Mouse (Mus musculus) gastrocnemius, adult 8-10 months (tissue): ENCODE results near the gene Hbq1a. TPM values are rescaled to one million over a fixed set of nuclear protein-coding genes. Genes with fewer than 3 reads are reported as not detected.
"Not testable (repeated sequence)": the region's sequence is repeated elsewhere in the genome, so short reads cannot be mapped to it uniquely, and the experiment has no call there.

ENCODE experiments used
- DNase-seq, 2 experiments: peaks; one replicate each; pipeline ENCODE4 v3.0.0; 2022; ENCODE audit warnings: low spot score in 2 of 2
- total RNA-seq, 4 experiments: library from RNA; stranded (reverse); gene quantifications; 2 replicates each; pipeline ENCODE4 v1.2.4; 2022

Hbq1a gene
- total RNA-seq, 4 experiments from 2014 or later, result not detected

DNA sequence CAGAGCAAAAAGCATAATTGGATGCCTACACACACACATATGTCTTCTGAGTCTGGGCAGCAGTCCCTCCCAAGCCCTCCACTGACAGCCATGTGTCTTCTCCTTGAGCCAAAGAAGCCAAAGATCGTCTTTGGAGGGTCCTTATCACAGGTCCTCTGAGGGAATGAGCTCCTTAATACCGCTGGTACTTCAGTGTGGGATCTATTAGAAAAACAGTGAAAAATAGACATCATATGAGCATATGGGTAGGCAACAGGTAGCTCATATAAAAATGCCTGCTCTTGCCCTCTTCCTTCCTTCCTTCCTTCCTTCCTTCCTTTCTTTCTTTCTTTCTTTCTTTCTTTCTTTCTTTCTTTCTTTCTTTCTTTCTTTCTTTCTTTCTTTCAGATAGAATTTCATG is 15.3 kb upstream of the Hbq1a start:
- not testable (repeated sequence) for DNase-seq

DNA sequence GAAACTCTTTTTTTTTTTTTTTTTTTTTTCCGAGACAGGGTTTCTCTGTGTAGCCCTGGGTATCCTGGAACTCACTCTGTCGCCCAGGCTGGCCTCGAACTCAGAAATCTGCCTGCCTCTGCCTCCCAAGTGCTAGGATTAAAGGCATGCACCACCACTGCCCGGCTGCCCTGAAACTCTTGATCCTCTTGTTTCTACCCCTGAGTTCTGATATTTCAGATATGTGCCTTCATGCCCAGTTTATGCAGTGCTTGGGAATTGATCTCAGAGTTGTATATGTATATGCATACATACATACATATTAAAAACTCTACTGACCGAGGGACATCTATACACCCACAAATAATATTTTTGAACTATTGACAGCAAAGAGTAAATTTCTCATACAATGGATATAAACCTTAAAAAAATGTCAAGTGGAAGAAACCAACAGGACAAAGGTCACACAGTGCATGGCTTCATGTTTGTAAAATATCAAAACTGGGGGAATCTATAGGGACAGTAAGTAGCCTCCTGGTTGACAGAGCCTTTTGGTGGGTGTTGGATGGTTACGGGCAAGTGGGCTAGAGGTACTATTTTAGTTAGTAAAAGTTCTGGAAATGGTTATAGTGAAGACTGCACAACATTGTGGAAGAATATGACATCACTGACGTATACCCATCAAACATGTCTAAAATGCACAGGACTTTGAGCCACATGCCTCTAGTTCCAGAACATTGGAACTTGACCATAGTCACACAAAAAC is 14.7 kb upstream of the Hbq1a start:
- no peak for DNase-seq

DNA sequence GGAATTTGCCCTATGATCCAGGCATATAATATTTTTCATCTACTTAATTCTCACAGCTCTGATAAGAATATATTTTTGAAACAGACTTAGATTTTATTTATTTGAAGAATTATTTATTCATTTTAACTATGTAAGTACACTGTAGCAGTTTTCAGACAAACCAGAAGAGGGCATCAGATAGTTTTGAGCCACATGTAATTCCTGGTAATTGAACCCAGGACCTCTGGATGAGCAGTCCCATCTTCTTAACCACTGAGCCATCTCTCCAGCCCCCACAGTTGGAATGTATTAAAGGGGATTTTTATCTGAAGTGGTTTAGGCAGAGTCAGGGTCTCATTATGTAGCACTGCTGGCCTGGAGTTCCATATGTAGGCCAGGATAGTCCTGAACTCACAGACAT is 14.0 kb upstream of the Hbq1a start:
- not testable (repeated sequence) for DNase-seq

- peak; percentile 72 to 77 for DNase-seq
Observed at GRCm38 (mm10) chr11:32286695-32287492, 13.0 kb upstream of the Hbq1a start, which contains the start of gene Hbq1b. Hbq1b (plus strand) TSS chr11:32286965.

GRCm38 (mm10) chr11:32287493-32287825 is 12.4 kb upstream of the Hbq1a start:
- DNase-seq, result no peak

GRCm38 (mm10) chr11:32292819-32293218 is 7.0 kb upstream of the Hbq1a start:
- DNase-seq, result not testable (repeated sequence)

DNA sequence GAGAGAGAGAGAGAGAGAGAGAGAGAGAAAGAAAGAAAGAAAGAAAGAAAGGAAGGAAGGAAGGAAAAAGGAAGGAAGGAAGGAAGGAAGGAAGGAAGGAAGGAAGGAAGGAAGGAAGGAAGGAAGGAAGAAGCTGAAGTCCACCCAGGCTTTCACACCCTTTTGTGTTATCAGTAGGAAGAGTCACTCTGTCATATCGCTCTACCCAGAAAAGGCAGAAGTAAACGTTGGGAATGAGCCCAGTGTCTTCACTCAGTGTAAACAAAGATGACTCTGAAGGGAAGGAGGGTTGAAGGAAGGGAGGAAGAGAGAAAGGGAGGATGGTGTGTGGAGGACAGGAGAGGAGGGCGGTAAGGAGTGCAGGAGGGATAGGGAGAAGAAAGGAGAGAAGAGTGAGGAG is 6.4 kb upstream of the Hbq1a start:
- DNase-seq, result not testable (repeated sequence)

GRCm38 (mm10) chr11:32296203-32296602 is 3.7 kb upstream of the Hbq1a start, which contains the start of gene Hba-a2:
Hba-a2 (plus strand) TSS chr11:32296489.
- not testable (repeated sequence) for DNase-seq

DNA sequence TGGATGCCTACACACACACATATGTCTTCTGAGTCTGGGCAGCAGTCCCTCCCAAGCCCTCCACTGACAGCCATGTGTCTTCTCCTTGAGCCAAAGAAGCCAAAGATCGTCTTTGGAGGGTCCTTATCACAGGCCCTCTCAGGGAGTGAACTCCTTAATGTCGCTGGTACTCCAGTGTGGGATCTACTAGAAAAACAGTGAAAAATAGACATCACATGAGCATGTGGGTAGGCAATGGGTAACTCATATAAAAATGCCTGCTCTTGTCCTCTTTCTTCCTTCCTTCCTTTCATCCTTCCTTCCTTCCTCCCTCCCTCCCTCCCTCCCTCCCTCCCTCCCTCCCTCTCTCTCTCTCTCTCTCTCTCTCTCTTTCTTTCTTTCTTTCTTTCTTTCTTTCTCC is 2.5 kb upstream of the Hbq1a start:
- not testable (repeated sequence) for DNase-seq

- no peak for DNase-seq
Observed at GRCm38 (mm10) chr11:32297866-32298531, 1.9 kb upstream of the Hbq1a start.

DNA sequence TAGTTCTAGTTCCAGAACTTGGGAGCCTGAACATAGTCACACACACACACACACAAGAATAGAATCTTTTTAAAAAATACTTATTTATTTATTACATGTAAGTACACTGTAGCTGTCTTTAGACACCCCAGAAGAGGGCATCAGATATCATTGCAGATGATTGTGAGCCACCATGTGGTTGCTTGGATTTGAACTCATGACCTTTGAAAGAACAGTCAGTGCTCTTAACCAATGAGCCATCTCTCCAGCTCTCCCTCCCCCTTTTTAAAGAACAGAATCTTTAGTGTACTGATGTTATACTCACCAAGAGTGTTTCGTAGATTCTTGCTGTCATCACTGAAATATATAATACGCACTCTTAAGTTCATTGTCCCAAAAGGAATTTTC is 1.3 kb upstream of the Hbq1a start:
- DNase-seq, result no peak

- no peak for DNase-seq
Observed at GRCm38 (mm10) chr11:32300279-32301267, 704 bp downstream of the Hbq1a start.

GRCm38 (mm10) chr11:32301506-32301905 is 1.6 kb downstream of the Hbq1a start:
- no peak for DNase-seq

GRCm38 (mm10) chr11:32302824-32303419 is 3.1 kb downstream of the Hbq1a start:
- no peak for DNase-seq

GRCm38 (mm10) chr11:32303455-32303854 is 3.6 kb downstream of the Hbq1a start:
- no peak for DNase-seq

GRCm38 (mm10) chr11:32307006-32307405 is 7.1 kb downstream of the Hbq1a start:
- no peak for DNase-seq

GRCm38 (mm10) chr11:32309446-32309845 is 9.6 kb downstream of the Hbq1a start:
- no peak for DNase-seq

- no peak for DNase-seq
Observed at GRCm38 (mm10) chr11:32309928-32310327, 10.1 kb downstream of the Hbq1a start.

- DNase-seq, result no peak
Observed at GRCm38 (mm10) chr11:32316009-32316408, 16.1 kb downstream of the Hbq1a start.

GRCm38 (mm10) chr11:32320507-32321195 is 20.8 kb downstream of the Hbq1a start:
- DNase-seq, result no peak
